Mouse (Mus musculus) kidney, adult 9 months (tissue): ENCODE data around the gene Car3.

Experiments
- DNase-seq: peaks from one replicate; pipeline ENCODE4 v3.0.0; 2022

Car3 gene

GRCm38 (mm10) chr3:14913774-14914173 is 50.5 kb downstream of the Car3 start:
- no peak for DNase-seq

DNA sequence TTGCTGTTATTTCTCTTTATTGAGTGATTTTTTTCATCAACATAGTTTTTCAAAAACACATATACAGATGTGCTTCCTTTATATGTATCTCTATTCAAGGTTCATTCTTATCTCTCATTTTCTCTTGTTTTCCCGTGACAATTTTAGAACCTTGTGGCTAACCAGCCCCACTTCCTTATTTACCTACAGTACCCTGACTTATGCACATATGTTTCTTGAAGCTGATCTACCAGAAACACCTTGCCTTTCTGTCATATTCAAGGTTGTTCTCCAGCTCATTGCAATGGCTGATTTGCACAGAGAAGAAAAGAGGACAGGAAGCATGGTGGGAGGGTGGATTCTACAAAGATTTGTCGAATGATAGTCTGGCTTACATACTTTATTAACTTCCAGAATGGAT is 52.0 kb downstream of the Car3 start:
- no peak for DNase-seq

GRCm38 (mm10) chr3:14917261-14917660 is 53.9 kb downstream of the Car3 start:
- no peak for DNase-seq
